Mouse (Mus musculus) skeletal muscle tissue, adult 2 months (tissue): ENCODE measurements around the gene Slco4a1.

Source experiments
- DNase-seq: peaks from one replicate; pipeline ENCODE4 v3.0.0-alpha.2; 2012; ENCODE audit warnings: low read depth, low spot score

Slco4a1 gene

DNA sequence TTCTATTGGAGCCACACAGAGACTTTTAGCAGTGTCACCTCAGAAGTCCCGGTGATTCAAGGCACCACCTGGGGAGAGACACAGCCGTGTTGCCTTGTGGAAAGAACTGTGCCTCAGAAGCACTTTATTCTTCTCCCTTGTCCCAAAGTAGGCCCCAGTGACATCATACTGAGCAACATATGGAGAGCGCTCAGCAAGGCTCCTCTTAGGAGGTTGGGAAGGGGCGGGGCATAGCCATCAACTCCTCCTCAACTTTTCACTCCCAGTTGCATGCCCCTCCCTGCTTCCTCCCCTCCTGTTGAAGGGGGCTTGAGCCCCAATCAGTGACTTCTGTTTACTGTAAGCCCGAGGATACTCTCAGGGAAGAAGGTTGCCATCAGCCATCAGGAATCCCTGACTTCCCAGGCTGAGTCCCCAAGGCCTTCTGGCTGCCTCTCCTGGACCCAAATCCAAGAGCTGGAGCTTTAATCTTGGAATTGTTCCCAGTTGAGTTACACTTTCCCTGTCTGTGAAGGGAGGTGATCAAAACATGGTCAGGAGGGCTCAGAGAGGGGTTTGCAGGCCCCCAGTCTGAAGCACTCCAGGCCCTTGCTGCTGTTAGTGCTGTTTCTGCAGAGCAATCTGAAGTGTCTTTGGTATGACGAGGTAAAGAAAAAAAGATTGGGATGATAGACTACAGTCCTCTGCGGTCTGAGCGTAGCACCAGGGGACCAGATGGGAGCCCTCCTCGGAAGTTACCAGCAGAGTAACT lies 45.3 kb downstream of the Slco4a1 start:
- no peak for DNase-seq

- no peak for DNase-seq
Measured at GRCm38 (mm10) chr2:180506281-180506680, 50.2 kb downstream of the Slco4a1 start.

DNA sequence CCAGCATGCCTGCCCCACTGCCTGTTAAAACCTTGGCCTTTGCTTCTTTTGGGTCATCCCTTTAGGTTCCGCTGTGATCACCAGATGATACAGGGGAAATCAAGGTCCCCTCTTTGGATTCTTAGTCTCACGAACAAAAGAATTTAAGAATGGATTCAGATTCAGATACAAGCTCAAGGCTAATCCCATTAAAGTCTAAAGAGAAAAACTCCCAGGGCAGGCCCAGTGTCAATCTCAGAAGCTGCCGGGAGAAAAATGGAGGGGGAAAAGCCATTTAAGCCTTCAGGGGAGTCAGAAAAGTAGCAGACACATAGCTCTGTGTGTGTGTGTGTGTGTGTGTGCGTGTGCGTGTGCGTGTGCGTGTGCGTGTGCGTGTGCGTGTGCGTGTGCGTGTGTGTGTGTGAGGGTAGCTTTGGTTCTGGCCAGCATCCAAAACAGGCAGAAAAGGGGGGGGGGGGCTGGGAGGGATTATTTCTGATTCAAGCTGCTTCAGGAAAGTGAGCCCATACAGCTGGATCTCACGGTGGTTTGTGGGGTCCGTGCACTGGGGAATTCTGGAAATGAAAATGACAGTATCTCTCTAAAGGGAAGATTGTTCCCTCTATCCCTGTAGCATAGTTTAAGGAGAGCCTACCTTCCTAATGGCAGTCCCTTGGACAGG lies 52.5 kb downstream of the Slco4a1 start:
- DNase-seq: no peak

DNA sequence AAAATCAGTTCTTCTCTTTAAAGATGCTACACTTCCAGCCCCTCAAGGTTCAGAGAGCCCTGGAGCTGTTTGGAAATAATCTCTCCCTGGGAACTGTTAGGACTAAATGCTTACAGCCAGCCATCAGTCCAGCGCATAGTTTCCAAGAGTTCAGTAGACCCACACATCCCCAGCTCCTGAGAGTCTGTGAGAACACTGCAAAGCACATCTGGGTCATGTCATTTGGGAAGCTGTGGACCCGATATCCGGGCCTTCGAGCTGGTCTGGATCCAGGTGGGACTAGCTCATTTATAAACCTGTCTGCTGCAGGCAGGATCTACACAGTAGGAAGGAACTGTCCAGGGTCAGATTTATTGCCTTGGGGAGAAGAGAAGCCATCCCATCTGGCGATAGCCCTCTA lies 54.8 kb downstream of the Slco4a1 start:
- DNase-seq: no peak

DNA sequence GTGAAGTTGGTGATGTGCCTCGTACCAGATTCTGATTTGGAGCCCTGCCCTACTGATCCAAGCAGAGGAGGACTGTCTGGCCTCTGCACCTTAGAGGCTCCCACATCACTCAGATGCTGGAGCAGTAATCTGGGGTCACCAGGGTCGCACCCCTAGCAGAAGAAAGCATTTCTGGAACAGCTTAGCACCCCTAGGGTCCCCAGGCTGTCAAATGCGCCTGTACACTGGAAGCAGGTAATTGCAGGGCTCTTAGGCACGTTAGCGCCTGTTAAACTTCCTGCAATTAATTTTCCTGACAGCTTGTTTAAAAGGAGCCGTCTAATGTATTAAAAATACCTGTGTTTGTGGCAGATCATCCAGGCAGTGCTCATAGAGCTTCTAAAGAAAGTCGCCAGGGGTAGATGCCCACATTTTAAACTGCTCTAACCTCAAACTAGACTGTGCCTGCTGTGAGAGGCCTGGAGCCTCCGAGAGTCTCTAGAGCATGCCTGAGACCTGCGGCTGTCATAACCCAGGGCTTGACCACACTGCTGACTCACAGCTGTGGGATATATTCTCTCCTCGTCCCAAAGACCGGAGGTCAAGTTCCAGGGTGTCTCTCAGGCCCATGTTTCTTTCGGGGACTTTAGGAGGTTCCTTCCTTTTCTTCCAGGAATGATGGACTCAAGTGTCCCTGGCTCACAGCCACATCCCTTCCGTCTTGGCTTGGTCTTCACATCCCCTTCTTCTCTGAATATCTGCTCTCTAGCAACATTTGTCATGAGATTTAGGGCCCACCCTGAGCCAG lies 56.0 kb downstream of the Slco4a1 start:
- DNase-seq: no peak

- no peak for DNase-seq
Measured at GRCm38 (mm10) chr2:180513019-180513418, 57.0 kb downstream of the Slco4a1 start.

DNA sequence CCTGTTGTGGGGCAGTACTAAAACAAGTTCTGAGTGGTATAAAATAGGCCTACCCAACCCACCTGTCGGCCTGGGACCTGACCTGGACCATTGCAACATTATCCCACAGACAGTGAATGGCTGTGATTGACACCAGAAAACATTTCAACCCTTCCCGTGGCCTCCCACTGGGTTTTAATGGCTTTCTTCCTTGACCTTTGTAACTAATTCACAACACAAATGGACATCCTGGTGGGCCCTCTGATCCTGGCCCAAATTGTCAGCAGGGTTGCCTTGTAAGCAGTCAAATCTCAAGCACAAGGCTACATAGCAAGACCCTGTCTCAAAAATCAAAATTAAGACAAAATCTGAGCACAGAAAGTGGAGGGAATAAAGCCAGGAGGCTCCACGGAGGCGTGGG lies 57.8 kb downstream of the Slco4a1 start:
- no peak for DNase-seq

DNA sequence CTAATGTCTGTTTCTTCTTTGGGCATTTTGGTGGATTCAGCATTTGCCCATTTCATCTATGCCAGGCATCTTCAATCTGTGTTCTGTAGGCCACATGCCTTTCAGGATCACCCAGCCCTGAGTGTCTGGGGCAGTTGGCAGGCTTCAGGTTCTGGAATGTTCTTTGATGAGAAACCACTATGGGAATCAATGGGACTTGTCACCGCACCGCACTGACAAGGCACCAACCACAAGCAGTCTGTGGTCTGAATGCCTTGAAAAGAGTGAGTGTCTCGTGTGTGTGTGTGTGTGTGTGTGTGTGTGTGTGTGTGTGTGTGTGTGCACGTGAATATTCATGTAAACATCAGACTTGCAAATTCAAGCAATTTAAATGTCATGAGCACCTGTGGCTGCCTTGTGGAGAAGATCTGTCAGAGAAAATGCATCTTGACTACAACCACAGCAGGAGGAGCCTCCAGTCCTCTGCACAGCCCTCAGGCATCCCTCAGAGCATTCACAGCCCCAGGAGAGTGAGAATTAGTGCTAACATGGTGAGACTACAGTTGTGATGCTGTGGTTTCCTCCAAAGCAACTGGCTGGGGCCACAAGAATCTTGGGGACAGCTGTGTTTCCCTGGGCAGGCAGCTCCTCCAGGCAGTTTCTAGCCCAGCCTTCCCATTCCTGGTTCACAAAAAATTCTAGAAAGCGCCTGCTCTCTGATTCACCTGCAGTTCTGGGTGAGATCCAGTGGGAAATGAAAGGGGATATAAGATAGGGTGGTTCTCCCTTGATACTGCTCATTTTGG lies 65.6 kb downstream of the Slco4a1 start:
- DNase-seq: no peak

- no peak for DNase-seq
Measured at GRCm38 (mm10) chr2:180522825-180523224, 66.8 kb downstream of the Slco4a1 start.
